Mouse (Mus musculus) bone marrow, adult 2 months (tissue): ENCODE data around the gene Serpina12. TPM values are rescaled to one million over a fixed set of nuclear protein-coding genes. Genes with fewer than 3 reads are reported as not detected.

ENCODE experiments used
- H3K27ac ChIP-seq: fragments of 200-500 bp; 2 replicates; pipeline ENCODE4 v1.5.1; 2012; ENCODE audit warnings: low read depth, mild to moderate bottlenecking, control low read depth, inconsistent platforms, low read length; ENCODE audit not compliant: control insufficient read depth, poor library complexity, insufficient read depth
- H3K4me1 ChIP-seq: fragments of 200-500 bp; 2 replicates; pipeline ENCODE4 v1.6.1; 2011; ENCODE audit warnings: low read length; ENCODE audit not compliant: control insufficient read depth, insufficient read depth
- H3K4me3 ChIP-seq: fragments of 200-500 bp; replicated peaks from 2 replicates; pipeline ENCODE3; 2011; ENCODE audit warnings: mild to moderate bottlenecking, low read depth, low read length, control low read depth; ENCODE audit not compliant: control insufficient read depth
- CTCF ChIP-seq: fragments of 200-500 bp; IDR thresholded peaks from 2 replicates; pipeline ENCODE4 v1.5.1; 2011; ENCODE audit warnings: low read length, control low read depth; ENCODE audit not compliant: control insufficient read depth, insufficient read depth
- POLR2A ChIP-seq: fragments of 200-500 bp; IDR thresholded peaks from 2 replicates; pipeline ENCODE4 v1.6.1; 2011; ENCODE audit warnings: low read depth, mild to moderate bottlenecking, control low read depth, low read length, borderline replicate concordance; ENCODE audit not compliant: control insufficient read depth
- WGBS: fragments of 180-500 bp; shearing (Covaris S2); methylation state at CpG from one replicate; pipeline ENCODE4 v1.1.7; 2018; 5-methylcytosine and 5-hydroxymethylcytosine counted together
- polyA plus RNA-seq: library from polyadenylated mRNA; stranded (reverse); fragments of >200 nt; gene quantifications from 2 replicates; pipeline ENCODE4 v1.2.4, GENCODE M21; 2011; ENCODE audit warnings: low replicate concordance; ENCODE audit not compliant: missing spikeins, insufficient read depth, insufficient read length

The Serpina12 gene
- polyA plus RNA-seq, result 0.82 and 0.86 TPM in 2 replicates

- WGBS, result 65% methylated on average over 7 of the region's 7 CpGs
- no peaks in the 10 kb centered on the region for H3K4me1 ChIP-seq
Measured at GRCm38 (mm10) chr12:104044343-104044742, at the start of gene Serpina12. Serpina12 (minus strand) TSS chr12:104044443.

GRCm38 (mm10) chr12:104091303-104091702, 47.1 kb upstream of the Serpina12 start:
- no peak overlapping the region for H3K4me3 ChIP-seq
- no peaks in the 10 kb centered on the region for H3K4me1 ChIP-seq
- 70% methylated on average over 1 of the region's 1 CpGs for WGBS
- TF ChIP-seq CTCF (no peak), POLR2A (no peak)
- no peak overlapping the region for H3K27ac ChIP-seq

More at GRCm38 (mm10) chr12:104044343-104044742, at the start of gene Serpina12:
- no peak for TF ChIP-seq CTCF
- TF ChIP-seq POLR2A, result no peak
- Histone ChIP-seq H3K4me3 (no peak within 1 kb of the TSS), H3K27ac (no peak within 1 kb of the TSS)

GRCm38 (mm10) chr12:104090119-104090518, 45.9 kb upstream of the Serpina12 start:
- WGBS, result 70% methylated on average over 2 of the region's 2 CpGs
- no peak overlapping the region for H3K27ac ChIP-seq
- no peak overlapping the region for H3K4me3 ChIP-seq
- no peaks in the 10 kb centered on the region for H3K4me1 ChIP-seq
- no peak for TF ChIP-seq CTCF
- no peak for TF ChIP-seq POLR2A

- H3K4me3 ChIP-seq, result no peak overlapping the region
- TF ChIP-seq POLR2A (no peak), CTCF (no peak)
Measured at GRCm38 (mm10) chr12:104072286-104072685, 28.0 kb upstream of the Serpina12 start.

GRCm38 (mm10) chr12:104071708-104072107, 27.5 kb upstream of the Serpina12 start:
- no peak overlapping the region for H3K4me3 ChIP-seq
- H3K4me1 ChIP-seq, result no peaks in the 10 kb centered on the region
- no peak overlapping the region for H3K27ac ChIP-seq
- whole genome bisulfite sequencing, result 28% methylated on average over 1 of the region's 1 CpGs
- TF ChIP-seq POLR2A, result no peak
- no peak for TF ChIP-seq CTCF

More at GRCm38 (mm10) chr12:104072286-104072685, 28.0 kb upstream of the Serpina12 start:
- Histone ChIP-seq H3K27ac (no peak overlapping the region), H3K4me1 (no peaks in the 10 kb centered on the region)
- WGBS, result 74% methylated on average over 5 of the region's 5 CpGs

- H3K4me1 ChIP-seq, result no peaks in the 10 kb centered on the region
- no peak overlapping the region for H3K4me3 ChIP-seq
- TF ChIP-seq CTCF, result peak; percentile 77
- no peak for TF ChIP-seq POLR2A
- 3% methylated on average over 2 of the region's 2 CpGs for WGBS
- H3K27ac ChIP-seq, result no peak overlapping the region
Measured at GRCm38 (mm10) chr12:104069620-104070019, 25.4 kb upstream of the Serpina12 start.

- 8% methylated on average over 4 of the region's 4 CpGs for WGBS
- Histone ChIP-seq H3K4me3 (no peak overlapping the region), H3K4me1 (no peaks in the 10 kb centered on the region), H3K27ac (0 out of 2 replicates have a peak overlapping the region, but pooled peaks have one; percentile 19)
- no peak for TF ChIP-seq POLR2A
- TF ChIP-seq CTCF, result no peak
Measured at GRCm38 (mm10) chr12:104067549-104067948, 23.3 kb upstream of the Serpina12 start.

GRCm38 (mm10) chr12:104066241-104066640, 22.0 kb upstream of the Serpina12 start:
- no peak overlapping the region for H3K4me3 ChIP-seq
- 17% methylated on average over 8 of the region's 8 CpGs for WGBS
- H3K27ac ChIP-seq, result no peak overlapping the region
- TF ChIP-seq CTCF, result peak; percentile 59
- no peak for TF ChIP-seq POLR2A
- no peaks in the 10 kb centered on the region for H3K4me1 ChIP-seq

- no peak for TF ChIP-seq POLR2A
- TF ChIP-seq CTCF, result no peak
- no peak overlapping the region for H3K4me3 ChIP-seq
- WGBS, result 70% methylated on average over 4 of the region's 4 CpGs
- no peaks in the 10 kb centered on the region for H3K4me1 ChIP-seq
- no peak overlapping the region for H3K27ac ChIP-seq
Measured at GRCm38 (mm10) chr12:104064996-104065395, 20.8 kb upstream of the Serpina12 start.
